Mouse (Mus musculus) MN1 (cell line): ENCODE data around the gene Atp6v0d1.
"Not testable (repeated sequence)": the region's sequence is repeated elsewhere in the genome, so short reads cannot be mapped to it uniquely, and the experiment has no call there.

Source experiments
- DNase-seq: peaks from one replicate; pipeline ENCODE4 v3.0.0-alpha.2; 2016; ENCODE audit warnings: low spot score

Gene Atp6v0d1

GRCm38 (mm10) chr8:105565952-105566702 is at the start of gene Atp6v0d1:
Atp6v0d1 (minus strand) TSS chr8:105566047.
- peak; percentile 100 for DNase-seq

GRCm38 (mm10) chr8:105613830-105614511 is 48.1 kb upstream of the Atp6v0d1 start:
- DNase-seq: no peak

- no peak for DNase-seq
Measured at GRCm38 (mm10) chr8:105613037-105613436, 47.2 kb upstream of the Atp6v0d1 start.

GRCm38 (mm10) chr8:105611836-105612235 is 46.0 kb upstream of the Atp6v0d1 start:
- no peak for DNase-seq

- no peak for DNase-seq
Measured at GRCm38 (mm10) chr8:105609771-105610170, 43.9 kb upstream of the Atp6v0d1 start.

- no peak for DNase-seq
Measured at GRCm38 (mm10) chr8:105609355-105609754, 43.5 kb upstream of the Atp6v0d1 start.

GRCm38 (mm10) chr8:105607684-105608083 is 41.8 kb upstream of the Atp6v0d1 start:
- DNase-seq: peak; percentile 65

- DNase-seq: no peak
Measured at GRCm38 (mm10) chr8:105607062-105607461, 41.2 kb upstream of the Atp6v0d1 start.

- DNase-seq: peak; percentile 90
Measured at GRCm38 (mm10) chr8:105606189-105607023, 40.6 kb upstream of the Atp6v0d1 start.

- peak; percentile 60 for DNase-seq
Measured at GRCm38 (mm10) chr8:105605491-105606188, 39.8 kb upstream of the Atp6v0d1 start.

- peak; percentile 84 for DNase-seq
Measured at GRCm38 (mm10) chr8:105604804-105605381, 39.0 kb upstream of the Atp6v0d1 start, which contains the start of gene Ripor1. Ripor1 (plus strand) TSS chr8:105605255.

- not testable (repeated sequence) for DNase-seq
Measured at GRCm38 (mm10) chr8:105602540-105602939, 36.7 kb upstream of the Atp6v0d1 start.

GRCm38 (mm10) chr8:105601301-105601700 is 35.5 kb upstream of the Atp6v0d1 start:
- peak; percentile 54 for DNase-seq

GRCm38 (mm10) chr8:105598777-105599176 is 32.9 kb upstream of the Atp6v0d1 start:
- DNase-seq: no peak

- DNase-seq: peak; percentile 68
Measured at GRCm38 (mm10) chr8:105596362-105597034, 30.7 kb upstream of the Atp6v0d1 start.

GRCm38 (mm10) chr8:105594451-105595242 is 28.8 kb upstream of the Atp6v0d1 start:
- DNase-seq: no peak

GRCm38 (mm10) chr8:105593859-105594258 is 28.0 kb upstream of the Atp6v0d1 start:
- DNase-seq: peak; percentile 92

- DNase-seq: no peak
Measured at GRCm38 (mm10) chr8:105592431-105592830, 26.6 kb upstream of the Atp6v0d1 start.

GRCm38 (mm10) chr8:105579719-105580118 is 13.9 kb upstream of the Atp6v0d1 start:
- DNase-seq: no peak

- no peak for DNase-seq
Measured at GRCm38 (mm10) chr8:105575538-105575937, 9.7 kb upstream of the Atp6v0d1 start.
